Mouse (Mus musculus) ES-E14 (cell line): Measurements from ENCODE around the gene Hspa1l.

Source experiments
- CHD2 ChIP-seq: IDR thresholded peaks from 2 replicates; pipeline ENCODE4 v1.6.1; 2014; ENCODE audit warnings: mild to moderate bottlenecking, low read depth, low read length, inconsistent platforms
- HCFC1 ChIP-seq: IDR thresholded peaks from 2 replicates; pipeline ENCODE4 v1.6.1; 2012; ENCODE audit warnings: low read length, inconsistent platforms, borderline replicate concordance; ENCODE audit not compliant: insufficient read depth
- MAFK ChIP-seq: IDR thresholded peaks from 2 replicates; pipeline ENCODE4 v1.6.1; 2014; ENCODE audit warnings: mild to moderate bottlenecking, low read depth, low read length, inconsistent platforms; ENCODE audit not compliant: insufficient read depth
- ZC3H11A ChIP-seq: IDR thresholded peaks from 2 replicates; pipeline ENCODE4 v1.6.1; 2012; ENCODE audit warnings: low read depth, mild to moderate bottlenecking, inconsistent platforms, low read length, borderline replicate concordance
- ZNF384 ChIP-seq: IDR thresholded peaks from 2 replicates; pipeline ENCODE4 v1.6.1; 2012; ENCODE audit warnings: low read depth, low read length, inconsistent platforms

- no peak for TF ChIP-seq ZNF384
- no peak for TF ChIP-seq CHD2
- TF ChIP-seq MAFK: no peak
- no peak for TF ChIP-seq HCFC1
- no peak for TF ChIP-seq ZC3H11A
Measured at GRCm38 (mm10) chr17:35015296-35015695, 42.8 kb downstream of the Hspa1l start.
